Mouse (Mus musculus): ENCODE results near the gene Zcchc10. TPM values are rescaled to one million over a fixed set of nuclear protein-coding genes. Genes with fewer than 3 reads are reported as not detected.
"Not testable (repeated sequence)": the region's sequence is repeated elsewhere in the genome, so short reads cannot be mapped to it uniquely, and the experiment has no call there.

Zcchc10 gene
- 17.6 and 21.7 TPM in 2 replicates for polyA plus RNA-seq (2015; fragmentation: Nextera tagmentation; extraction: Ambion mirVana)

DNA sequence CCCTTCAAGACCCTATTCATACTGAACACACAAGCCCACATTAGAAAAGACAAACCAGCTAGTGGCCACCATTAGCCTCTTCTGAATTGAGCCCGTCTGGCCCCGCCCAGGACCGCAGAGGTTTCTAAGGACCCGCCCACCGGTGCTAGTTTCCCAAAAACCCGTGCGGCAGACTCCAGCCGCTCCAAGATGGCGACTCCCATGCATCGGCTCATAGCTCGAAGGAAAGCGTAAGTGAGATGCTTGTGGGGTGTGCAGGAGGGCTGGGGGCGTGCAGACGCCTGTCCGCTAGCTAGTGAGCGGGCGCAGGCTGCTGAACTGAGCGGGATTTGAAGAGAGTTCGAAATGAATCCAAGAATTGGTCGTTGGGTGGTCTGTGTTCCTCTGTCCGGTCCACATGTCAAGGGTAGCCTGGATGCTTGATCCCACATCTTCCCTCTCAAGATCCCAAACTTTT lies at the start of gene Zcchc10:
TSS of gene Zcchc10 (plus strand) at position 168 of the 457 bp plus-strand sequence.
- ATAC-seq (ENCODE audit: borderline replicate concordance, extremely low read depth, low FRiP score, low TSS enrichment): peak; percentile 96; the same call in 1 of the 2 replicates
- whole genome bisulfite sequencing: under 1% methylated on average over 21 of the region's 21 CpGs
- no peaks in the 10 kb centered on the region for H3K9me3 ChIP-seq

GRCm38 (mm10) chr11:53275358-53275757 lies 49.1 kb upstream of the Zcchc10 start:
- no peak for ATAC-seq (ENCODE audit: borderline replicate concordance, extremely low read depth, low FRiP score, low TSS enrichment)
- Histone ChIP-seq H3K27ac (no peak overlapping the region), H3K4me3 (no peak overlapping the region), H3K4me1 (no peaks in the 10 kb centered on the region), H3K27me3 (no peaks in the 10 kb centered on the region), H3K36me3 (peaks cover 66% of the 10 kb centered on the region), H3K9me3 (no peaks in the 10 kb centered on the region), H3K9ac (no peak overlapping the region), H3K4me2 (no peak overlapping the region)
- 92% methylated on average over 3 of the region's 3 CpGs for WGBS

More for the DNA sequence above, at the start of gene Zcchc10:
- Histone ChIP-seq H3K4me2 (peak within 1 kb of the TSS; percentile 59), H3K4me3 (peak within 1 kb of the TSS; percentile 59), H3K4me1 (peaks cover 13% of the 10 kb centered on the region), H3K27me3 (no peaks in the 10 kb centered on the region), H3K27ac (0 out of 2 replicates have a peak within 1 kb of the TSS, but pooled peaks have one; percentile 8), H3K9ac (peak within 1 kb of the TSS; percentile 69), H3K36me3 (peaks cover 19% of the 10 kb centered on the region)

DNA sequence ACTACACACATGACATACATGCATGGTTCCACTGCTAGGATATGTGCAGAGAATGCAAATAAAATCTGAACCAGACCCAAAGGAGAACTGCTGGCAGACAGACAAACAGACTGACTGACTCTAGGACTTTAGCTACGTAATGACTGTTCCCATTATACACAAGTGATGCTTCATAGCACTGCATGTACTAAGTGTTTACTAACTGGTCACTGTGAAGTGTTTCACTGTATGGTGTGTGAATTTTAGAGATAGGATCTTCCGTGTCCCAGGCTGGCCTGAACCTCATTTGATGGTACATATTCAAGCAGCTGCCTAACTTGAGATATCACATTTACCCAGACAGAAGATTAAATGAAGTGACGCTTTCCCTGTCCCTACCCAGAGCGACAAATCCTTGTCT lies 46.1 kb upstream of the Zcchc10 start:
- H3K4me3 ChIP-seq: no peak overlapping the region
- H3K9ac ChIP-seq: no peak overlapping the region
- no peaks in the 10 kb centered on the region for H3K9me3 ChIP-seq
- ATAC-seq (ENCODE audit: borderline replicate concordance, extremely low read depth, low FRiP score, low TSS enrichment): no peak
- H3K27me3 ChIP-seq: no peaks in the 10 kb centered on the region
- H3K27ac ChIP-seq: no peak overlapping the region
- WGBS: 79% methylated on average over 4 of the region's 4 CpGs
- H3K36me3 ChIP-seq: peaks cover 63% of the 10 kb centered on the region
- no peak overlapping the region for H3K4me2 ChIP-seq
- H3K4me1 ChIP-seq: no peaks in the 10 kb centered on the region

DNA sequence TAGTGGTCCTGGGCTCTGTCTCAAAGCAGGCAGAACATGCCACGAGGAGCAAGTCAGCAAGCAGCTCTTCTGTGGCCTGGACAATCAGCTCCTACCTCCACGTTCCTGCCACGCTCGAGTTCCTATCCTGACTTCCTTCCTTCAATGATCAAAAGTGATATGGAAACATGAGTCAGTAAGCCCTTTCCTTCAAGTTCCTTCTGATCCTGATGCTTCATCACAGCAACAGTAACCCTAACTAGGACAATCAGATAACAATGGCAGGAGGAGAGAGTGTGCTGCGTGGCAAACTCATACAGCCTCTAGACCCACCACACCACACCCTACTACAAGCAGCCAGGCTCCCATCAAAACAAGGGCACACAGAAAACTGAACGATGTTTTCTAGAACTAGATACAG lies 38.6 kb upstream of the Zcchc10 start:
- no peaks in the 10 kb centered on the region for H3K9me3 ChIP-seq
- no peaks in the 10 kb centered on the region for H3K27me3 ChIP-seq
- peaks cover 87% of the 10 kb centered on the region for H3K36me3 ChIP-seq
- no peaks in the 10 kb centered on the region for H3K4me1 ChIP-seq
- no peak overlapping the region for H3K27ac ChIP-seq
- H3K9ac ChIP-seq: no peak overlapping the region
- 72% methylated on average over 6 of the region's 6 CpGs for WGBS
- no peak overlapping the region for H3K4me3 ChIP-seq
- no peak for ATAC-seq (ENCODE audit: borderline replicate concordance, extremely low read depth, low FRiP score, low TSS enrichment)
- H3K4me2 ChIP-seq: no peak overlapping the region

GRCm38 (mm10) chr11:53290187-53290586 lies 34.3 kb upstream of the Zcchc10 start:
- H3K4me3 ChIP-seq; H3K4me2 ChIP-seq; H3K9me3 ChIP-seq; H3K27ac ChIP-seq; H3K4me1 ChIP-seq; H3K9ac ChIP-seq; ATAC-seq (ENCODE audit: borderline replicate concordance, extremely low read depth, low FRiP score, low TSS enrichment); H3K27me3 ChIP-seq: not testable (repeated sequence)
- peaks cover 73% of the 10 kb centered on the region for H3K36me3 ChIP-seq
- WGBS: 90% methylated on average over 2 of the region's 2 CpGs

DNA sequence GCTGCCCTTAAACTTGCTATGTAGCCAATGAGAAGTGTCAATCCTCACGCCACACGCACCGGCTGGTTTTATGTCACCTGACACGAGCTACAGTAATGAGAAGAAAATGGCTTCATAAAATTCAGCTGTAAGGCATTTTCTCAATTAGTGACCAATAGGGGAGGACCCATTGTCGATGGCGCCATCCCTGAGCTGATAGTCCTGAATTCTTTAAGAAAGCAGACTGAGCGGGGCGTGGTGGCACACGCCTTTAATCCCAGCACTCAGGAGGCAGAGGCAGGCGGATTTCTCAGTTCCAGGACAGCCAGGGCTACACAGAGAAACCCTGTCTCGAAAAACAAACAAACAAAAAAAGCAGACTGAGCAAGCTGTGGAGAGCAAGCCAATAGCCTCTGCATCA lies 33.6 kb upstream of the Zcchc10 start:
- Histone ChIP-seq H3K27me3 (no peaks in the 10 kb centered on the region), H3K4me1 (0 out of 2 replicates have a peak, but pooled peaks cover 5% of the 10 kb centered on the region), H3K9me3 (no peaks in the 10 kb centered on the region), H3K4me3 (no peak overlapping the region), H3K36me3 (peaks cover 66% of the 10 kb centered on the region), H3K9ac (no peak overlapping the region), H3K4me2 (no peak overlapping the region), H3K27ac (no peak overlapping the region)
- no peak for ATAC-seq (ENCODE audit: borderline replicate concordance, extremely low read depth, low FRiP score, low TSS enrichment)
- WGBS: 90% methylated on average over 11 of the region's 11 CpGs

DNA sequence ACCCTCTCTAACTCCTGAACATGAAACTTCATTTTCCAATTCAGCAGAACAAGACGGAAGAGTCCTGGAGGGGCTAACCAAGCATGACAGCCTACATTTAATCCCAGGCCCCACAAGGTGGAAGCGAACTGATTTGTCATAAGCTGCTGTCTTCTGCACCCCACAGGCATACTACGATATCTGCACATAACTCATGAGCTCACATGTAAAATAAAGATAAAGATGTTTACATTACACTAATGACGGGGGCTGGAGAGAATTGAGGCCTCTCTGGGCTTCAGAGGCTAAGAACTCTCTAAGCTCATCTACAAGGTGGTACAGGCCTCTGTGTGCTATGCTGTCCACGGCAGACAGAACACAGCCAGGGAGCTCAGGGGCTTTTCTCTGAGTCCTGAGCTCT lies 30.0 kb upstream of the Zcchc10 start:
- H3K27ac ChIP-seq: no peak overlapping the region
- no peak overlapping the region for H3K4me3 ChIP-seq
- H3K9me3 ChIP-seq: no peaks in the 10 kb centered on the region
- ATAC-seq (ENCODE audit: borderline replicate concordance, extremely low read depth, low FRiP score, low TSS enrichment): no peak
- no peak overlapping the region for H3K4me2 ChIP-seq
- 38% methylated on average over 5 of the region's 5 CpGs for WGBS
- H3K4me1 ChIP-seq: peaks cover 32% of the 10 kb centered on the region
- H3K36me3 ChIP-seq: peaks cover 31% of the 10 kb centered on the region
- no peak overlapping the region for H3K9ac ChIP-seq
- no peaks in the 10 kb centered on the region for H3K27me3 ChIP-seq

GRCm38 (mm10) chr11:53296880-53297279 lies 27.6 kb upstream of the Zcchc10 start:
- H3K36me3 ChIP-seq: peaks cover 14% of the 10 kb centered on the region
- no peak for ATAC-seq (ENCODE audit: borderline replicate concordance, extremely low read depth, low FRiP score, low TSS enrichment)
- H3K9ac ChIP-seq: no peak overlapping the region
- H3K4me3 ChIP-seq: no peak overlapping the region
- 66% methylated on average over 4 of the region's 4 CpGs for WGBS
- H3K27me3 ChIP-seq: no peaks in the 10 kb centered on the region
- no peak overlapping the region for H3K27ac ChIP-seq
- no peaks in the 10 kb centered on the region for H3K9me3 ChIP-seq
- H3K4me1 ChIP-seq: peaks cover 41% of the 10 kb centered on the region
- H3K4me2 ChIP-seq: no peak overlapping the region

GRCm38 (mm10) chr11:53297947-53298860 lies 26.3 kb upstream of the Zcchc10 start:
- Histone ChIP-seq H3K27ac (no peak overlapping the region), H3K9ac (peak overlapping the region; percentile 91; the same call in 1 of the 2 replicates), H3K27me3 (no peaks in the 10 kb centered on the region), H3K4me2 (peak overlapping the region; percentile 64), H3K36me3 (peaks cover 3% of the 10 kb centered on the region; the same call in 1 of the 2 replicates), H3K4me3 (peak overlapping the region; percentile 100), H3K9me3 (no peaks in the 10 kb centered on the region), H3K4me1 (peaks cover 41% of the 10 kb centered on the region)
- 84% methylated on average over 7 of the region's 7 CpGs for WGBS
- no peak for ATAC-seq (ENCODE audit: borderline replicate concordance, extremely low read depth, low FRiP score, low TSS enrichment)

DNA sequence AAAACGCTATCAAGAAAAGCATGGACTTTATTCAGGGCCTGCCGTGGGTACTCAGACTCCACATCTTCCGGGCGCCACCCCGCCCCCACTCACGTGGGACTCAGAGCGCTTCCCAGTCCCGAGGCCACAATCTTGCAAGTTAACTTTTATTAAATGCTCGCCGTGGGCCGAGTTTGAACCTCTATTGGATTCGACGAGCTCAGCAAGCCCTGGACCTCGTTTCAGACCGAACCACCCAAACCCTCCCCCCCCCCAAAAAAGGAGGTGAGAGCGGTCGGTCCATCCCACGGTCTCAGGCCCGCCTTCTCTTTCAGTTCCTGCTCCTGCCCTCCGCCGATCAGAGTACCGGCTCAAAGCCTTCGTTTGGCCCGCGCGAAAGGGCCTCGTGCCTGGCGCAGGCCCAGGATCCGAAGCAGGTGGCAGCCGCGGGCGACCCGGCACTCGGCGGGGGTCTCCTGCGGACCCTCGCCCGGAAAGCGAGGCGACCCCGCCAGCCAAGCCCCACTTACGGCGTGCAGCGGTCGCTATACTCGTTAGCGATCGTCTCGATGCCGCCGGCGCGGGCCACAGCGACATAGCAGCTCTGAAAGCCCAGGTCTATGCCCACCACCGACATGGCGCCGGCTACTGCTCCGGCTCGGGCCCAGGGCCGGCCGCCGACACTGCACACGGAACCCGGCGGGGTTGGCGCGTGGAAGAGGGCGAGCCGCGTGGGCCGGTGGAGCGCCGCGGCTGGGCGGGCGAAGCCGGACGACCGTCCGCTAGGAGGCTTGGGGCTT lies 24.7 kb upstream of the Zcchc10 start:
- peak; percentile 76 for ATAC-seq (ENCODE audit: borderline replicate concordance, extremely low read depth, low FRiP score, low TSS enrichment)
- H3K4me2 ChIP-seq: peak overlapping the region; percentile 64
- peak overlapping the region; percentile 97 for H3K27ac ChIP-seq
- H3K9ac ChIP-seq: peak overlapping the region; percentile 91
- no peaks in the 10 kb centered on the region for H3K27me3 ChIP-seq
- H3K36me3 ChIP-seq: no peaks in the 10 kb centered on the region
- peak overlapping the region; percentile 100 for H3K4me3 ChIP-seq
- H3K4me1 ChIP-seq: peaks cover 39% of the 10 kb centered on the region
- under 1% methylated on average over 78 of the region's 80 CpGs for WGBS
- no peaks in the 10 kb centered on the region for H3K9me3 ChIP-seq

DNA sequence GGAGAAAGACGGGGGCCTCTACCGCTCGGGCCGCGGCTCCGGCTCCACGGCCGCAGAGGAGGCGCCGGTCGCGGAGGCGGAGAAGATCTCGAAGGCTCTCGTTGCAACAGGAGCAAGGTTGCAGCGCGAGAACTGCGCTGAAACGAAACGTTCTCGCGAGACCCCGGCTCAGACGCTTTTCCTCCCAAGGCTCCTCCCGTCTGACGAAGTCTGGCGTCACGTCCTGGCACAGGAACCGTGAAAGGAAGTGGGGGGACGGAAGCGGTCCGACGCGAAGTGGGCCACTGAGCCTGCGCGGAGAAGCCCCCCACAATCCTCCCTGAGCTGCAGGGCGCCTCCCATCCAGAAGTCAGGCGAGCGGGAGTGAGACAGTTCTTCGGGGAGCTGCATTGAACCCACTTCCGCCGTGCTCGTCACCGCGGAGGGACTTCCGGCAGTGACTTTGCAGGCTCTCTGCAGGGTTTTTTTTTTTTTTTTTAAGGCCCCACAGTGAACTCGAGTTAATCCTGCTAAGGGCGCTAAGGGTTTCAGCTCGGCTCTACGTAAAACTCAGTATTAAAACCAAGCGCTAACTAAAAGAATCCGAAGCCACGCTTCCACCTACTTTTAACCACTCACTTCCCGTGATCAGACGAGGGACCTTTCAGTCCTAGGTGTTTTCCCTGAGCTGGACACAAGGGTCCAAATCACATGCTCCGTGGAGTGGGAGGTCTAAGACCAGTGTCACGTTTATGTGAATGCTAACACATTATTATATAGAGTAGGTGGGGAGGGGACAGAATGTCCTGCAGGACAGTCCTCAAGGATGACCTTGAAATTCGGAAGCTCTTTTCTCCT lies 23.9 kb upstream of the Zcchc10 start, which contains the start of gene Hspa4:
TSS of gene Hspa4 (minus strand) at position 128 of the 837 bp plus-strand sequence.
- peak within 1 kb of the TSS; percentile 97 for H3K27ac ChIP-seq
- no peaks in the 10 kb centered on the region for H3K9me3 ChIP-seq
- H3K9ac ChIP-seq: peak within 1 kb of the TSS; percentile 91
- ATAC-seq (ENCODE audit: borderline replicate concordance, extremely low read depth, low FRiP score, low TSS enrichment): peak; percentile 96
- H3K36me3 ChIP-seq: no peaks in the 10 kb centered on the region
- peak within 1 kb of the TSS; percentile 64 for H3K4me2 ChIP-seq
- H3K4me3 ChIP-seq: peak within 1 kb of the TSS; percentile 100
- WGBS: under 1% methylated on average over 58 of the region's 58 CpGs
- H3K27me3 ChIP-seq: no peaks in the 10 kb centered on the region
- H3K4me1 ChIP-seq: peaks cover 36% of the 10 kb centered on the region

All from lung, embryonic 15.5 days (tissue).